In the genomic region with DNA sequence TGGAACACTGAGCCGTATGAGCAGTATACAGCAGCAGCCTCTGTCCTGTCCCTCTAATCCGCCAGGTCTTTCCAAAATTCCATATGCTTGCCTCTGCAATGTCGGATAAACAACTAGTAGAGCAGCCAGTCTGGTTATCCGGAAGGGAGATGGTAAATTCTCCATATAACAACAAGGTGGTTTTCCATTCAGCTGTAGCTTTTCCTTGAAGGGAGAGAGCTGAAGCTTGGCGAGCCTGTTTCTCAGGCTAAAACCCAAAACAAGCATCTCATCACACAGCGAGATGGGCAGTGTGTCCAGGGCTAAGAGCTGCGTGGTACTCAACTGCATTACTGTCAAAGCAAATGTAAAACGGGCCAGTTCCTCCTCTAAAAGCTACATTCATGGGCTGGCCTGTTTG, we compare ENCODE assay signal across 17 mouse cellular contexts. TPM values are rescaled to one million over a fixed set of nuclear protein-coding genes. Genes with fewer than 3 reads are reported as not detected.
DNase-seq lines count a peak whose midpoint lies in the region; ATAC-seq and TF ChIP-seq lines count a peak whose summit lies in the region.
"Had no signal": no experiment of that assay in that cellular context is flagged by ENCODE, and none has a peak within 500 bp of the region (broad histone marks: within the 10 kb centered on the region; RNA-seq: fewer than 3 reads in every experiment).

No protein-coding gene starts in this region.

- no peak overlapping the region for H3K4me3 ChIP-seq in midbrain, embryonic 11.5 days (ENCODE audit: low read depth, low read length)
- H3K4me3 ChIP-seq in midbrain, embryonic 10.5 days = no peak overlapping the region
- H3K4me3 ChIP-seq in forebrain, postnatal 0 days (ENCODE audit: low read depth, low read length) = no peak overlapping the region
- H3K4me3 ChIP-seq in midbrain, embryonic 13.5 days (replicated peaks) = peak overlapping the region; percentile 88
- peak overlapping the region; percentile 82 for H3K4me3 ChIP-seq in neural tube, embryonic 15.5 days (replicated peaks)
- H3K4me3 ChIP-seq: heart, embryonic 10.5 days; limb, embryonic 10.5 days had no signal

- WGBS in midbrain, embryonic 11.5 days = 81% methylated on average over 8 of the region's 8 CpGs
- 79% methylated on average over 8 of the region's 8 CpGs for WGBS in midbrain, embryonic 10.5 days
- 76% methylated on average over 8 of the region's 8 CpGs for WGBS in forebrain, postnatal 0 days
- WGBS in midbrain, embryonic 13.5 days = 82% methylated on average over 8 of the region's 8 CpGs
- WGBS in neural tube, embryonic 15.5 days = 78% methylated on average over 8 of the region's 8 CpGs

- H3K9me3 ChIP-seq in midbrain, embryonic 11.5 days (ENCODE audit: control insufficient read depth, low read length) = no peaks in the 10 kb centered on the region
- H3K9me3 ChIP-seq in midbrain, embryonic 10.5 days (replicated peaks) = no peaks in the 10 kb centered on the region
- H3K9me3 ChIP-seq in forebrain, postnatal 0 days (ENCODE audit: low read length) = no peaks in the 10 kb centered on the region
- no peaks in the 10 kb centered on the region for H3K9me3 ChIP-seq in midbrain, embryonic 13.5 days
- H3K9me3 ChIP-seq in neural tube, embryonic 15.5 days (replicated peaks) = no peaks in the 10 kb centered on the region
- H3K9me3 ChIP-seq: heart, embryonic 10.5 days; limb, embryonic 10.5 days had no signal

- peak overlapping the region; percentile 3; the same call in 1 of the 2 replicates for H3K4me2 ChIP-seq in midbrain, embryonic 11.5 days
- peak overlapping the region; percentile 83 for H3K4me2 ChIP-seq in forebrain, postnatal 0 days (ENCODE audit: low read depth)
- H3K4me2 ChIP-seq in midbrain, embryonic 13.5 days (replicated peaks) = peak overlapping the region; percentile 81
- H3K4me2 ChIP-seq in neural tube, embryonic 15.5 days = peak overlapping the region; percentile 71
- H3K4me2 ChIP-seq: liver, embryonic 11.5 days; lung, embryonic 14.5 days had no signal

- H3K27ac ChIP-seq in midbrain, embryonic 11.5 days (ENCODE audit: low read depth, low read length) = no peak overlapping the region
- H3K27ac ChIP-seq in midbrain, embryonic 10.5 days (replicated peaks) = no peak overlapping the region
- no peak overlapping the region for H3K27ac ChIP-seq in forebrain, postnatal 0 days (ENCODE audit: low read depth, low read length)
- H3K27ac ChIP-seq in midbrain, embryonic 13.5 days = no peak overlapping the region
- H3K27ac ChIP-seq in neural tube, embryonic 15.5 days (replicated peaks) = no peak overlapping the region
- H3K27ac ChIP-seq: heart, embryonic 10.5 days; limb, embryonic 10.5 days; macrophage had no signal

- no peak overlapping the region for H3K9ac ChIP-seq in midbrain, embryonic 11.5 days (ENCODE audit: low read length)
- 0 out of 2 replicates have a peak overlapping the region, but pooled peaks have one; percentile 10 for H3K9ac ChIP-seq in forebrain, postnatal 0 days
- H3K9ac ChIP-seq in midbrain, embryonic 13.5 days (replicated peaks) = peak overlapping the region; percentile 95; the same call in 1 of the 2 replicates
- peak overlapping the region; percentile 90 for H3K9ac ChIP-seq in neural tube, embryonic 15.5 days (replicated peaks)
- H3K9ac ChIP-seq: lung, embryonic 14.5 days had no signal

- no peak for ATAC-seq in midbrain, embryonic 11.5 days (ENCODE audit: low FRiP score)
- ATAC-seq in forebrain, postnatal 0 days = no peak
- ATAC-seq in midbrain, embryonic 13.5 days = no peak
- no peak for ATAC-seq in neural tube, embryonic 15.5 days (ENCODE audit: low FRiP score)
- ATAC-seq in granulocyte monocyte progenitor cell, adult 5-6 weeks (replicated peaks; ENCODE audit: poor library complexity, severe bottlenecking) = no peak
- ATAC-seq: inflammation-experienced regulatory T-cells, adult 6 months had no signal

- peak; percentile 68 for DNase-seq in midbrain, embryonic 11.5 days (ENCODE audit: low spot score, missing footprints)
- DNase-seq in midbrain, embryonic 10.5 days (ENCODE audit: low spot score) = no peak
- no peak for DNase-seq in forebrain, postnatal 0 days
- no peak for DNase-seq in lung, adult 18-20 months
- DNase-seq: gastrocnemius, postnatal 36 days; heart, postnatal 10 days; layer of hippocampus, postnatal 36 days; lung, embryonic 14.5 days; thymus, postnatal 14 days had no signal

- no peak for TF ChIP-seq CTCF in forebrain, postnatal 0 days (IDR thresholded peaks at IDR 0.05; ENCODE audit: low read depth)

- no peaks in the 10 kb centered on the region for H3K27me3 ChIP-seq in midbrain, embryonic 11.5 days (ENCODE audit: control insufficient read depth, insufficient read depth, low read length)
- peaks cover 33% of the 10 kb centered on the region for H3K27me3 ChIP-seq in midbrain, embryonic 10.5 days (ENCODE audit: low read depth, poor library complexity, severe bottlenecking)
- H3K27me3 ChIP-seq in forebrain, postnatal 0 days (ENCODE audit: insufficient read depth, low read length) = no peaks in the 10 kb centered on the region
- H3K27me3 ChIP-seq in midbrain, embryonic 13.5 days = no peaks in the 10 kb centered on the region
- H3K27me3 ChIP-seq in neural tube, embryonic 15.5 days (replicated peaks) = no peaks in the 10 kb centered on the region

- H3K36me3 ChIP-seq in midbrain, embryonic 11.5 days (ENCODE audit: control insufficient read depth, insufficient read depth, low read length) = no peaks in the 10 kb centered on the region
- no peaks in the 10 kb centered on the region for H3K36me3 ChIP-seq in midbrain, embryonic 10.5 days
- H3K36me3 ChIP-seq in forebrain, postnatal 0 days (ENCODE audit: insufficient read depth) = no peaks in the 10 kb centered on the region
- H3K36me3 ChIP-seq in midbrain, embryonic 13.5 days = peaks cover 10% of the 10 kb centered on the region; the same call in 1 of the 2 replicates
- H3K36me3 ChIP-seq in neural tube, embryonic 15.5 days = 0 out of 2 replicates have a peak, but pooled peaks cover 6% of the 10 kb centered on the region
- H3K36me3 ChIP-seq: heart, embryonic 10.5 days; limb, embryonic 10.5 days had no signal

- H3K4me1 ChIP-seq in midbrain, embryonic 11.5 days (ENCODE audit: control insufficient read depth, insufficient read depth, low read length) = peaks cover 8% of the 10 kb centered on the region
- peaks cover 19% of the 10 kb centered on the region for H3K4me1 ChIP-seq in midbrain, embryonic 10.5 days
- H3K4me1 ChIP-seq in forebrain, postnatal 0 days (ENCODE audit: insufficient read depth) = peaks cover 8% of the 10 kb centered on the region; the same call in 1 of the 2 replicates
- peaks cover 39% of the 10 kb centered on the region for H3K4me1 ChIP-seq in midbrain, embryonic 13.5 days (replicated peaks)
- peaks cover 33% of the 10 kb centered on the region for H3K4me1 ChIP-seq in neural tube, embryonic 15.5 days

RNA-seq across cellular contexts. Expression of gene Bsn, which starts 1.7 kb away (rescaled TPM):
- polyA plus RNA-seq in midbrain, embryonic 11.5 days (2014; fragmentation: Nextera tagmentation; extraction: Ambion mirVana) = 2.4 TPM in 2 replicates
- polyA plus RNA-seq in midbrain, embryonic 10.5 days (2016; fragmentation: Nextera tagmentation; extraction: Ambion mirVana) = 1.1 and 1.7 TPM in 2 replicates
- 27.4 and 34.1 TPM in 2 replicates for total RNA-seq in forebrain, postnatal 0 days (2014; rRNA removed)
- 3.0 and 5.5 TPM in 2 replicates for polyA plus RNA-seq in forebrain, postnatal 0 days (2015; fragmentation: Nextera tagmentation; extraction: Ambion mirVana)
- 7.1 and 8.0 TPM in 2 replicates for polyA plus RNA-seq in midbrain, embryonic 13.5 days (2015; fragmentation: Nextera tagmentation; extraction: Ambion mirVana)
- polyA plus RNA-seq in neural tube, embryonic 15.5 days (2015; fragmentation: Nextera tagmentation; extraction: Ambion mirVana) = 8.8 and 9.7 TPM in 2 replicates
- 6.2 and 9.0 TPM in 2 replicates for total RNA-seq in granulocyte monocyte progenitor cell, adult 5-6 weeks (2014; fragmentation: Nextera tagmentation)
- 3.2 and 3.7 TPM in 2 replicates for total RNA-seq in granulocyte monocyte progenitor cell, adult 5-6 weeks (2017)

Comparison
In these comparisons a context has a peak if more than half of its experiments do, and no peak if none do; other contexts are left out.
1. H3K4me3 ChIP-seq: peak in midbrain, embryonic 13.5 days (single experiment) and neural tube, embryonic 15.5 days (single experiment); none in midbrain, embryonic 11.5 days (single experiment), midbrain, embryonic 10.5 days (single experiment) and forebrain, postnatal 0 days (single experiment).
2. H3K4me2 ChIP-seq: peak in every context shown above with its lines; median percentile 83 in forebrain, postnatal 0 days; 81 in midbrain, embryonic 13.5 days; 71 in neural tube, embryonic 15.5 days; 3 in midbrain, embryonic 11.5 days.